Mouse (Mus musculus) midbrain, embryonic 14.5 days (tissue): ENCODE data around the gene Tom1l1. TPM values are rescaled to one million over a fixed set of nuclear protein-coding genes. Genes with fewer than 3 reads are reported as not detected.

ENCODE experiments used
- ATAC-seq: fragments of 200-750 bp; cut with Nextera tagmentation; 2 replicates; pipeline ENCODE4 v1.8.0; 2017; ENCODE audit warnings: moderate number of reproducible peaks, moderate library complexity; ENCODE audit not compliant: low FRiP score, low TSS enrichment
- DNase-seq: peaks from one replicate; pipeline ENCODE4 v3.0.0-alpha.2; 2015
- H3K27ac ChIP-seq: fragments of 300-500 bp; sonication (generic); replicated peaks from 2 replicates; pipeline ENCODE4 v1.5.1; 2014; ENCODE audit warnings: mild to moderate bottlenecking, low read depth, low read length, moderate library complexity
- H3K27me3 ChIP-seq: fragments of 300-500 bp; sonication (generic); 2 replicates; pipeline ENCODE4 v1.6.1; 2014; ENCODE audit warnings: low read length, control low read depth, mixed read lengths; ENCODE audit not compliant: control insufficient read depth, insufficient read depth
- H3K36me3 ChIP-seq: fragments of 300-500 bp; sonication (generic); 2 replicates; pipeline ENCODE4 v1.6.1; 2014; ENCODE audit warnings: low read length, control low read depth; ENCODE audit not compliant: control insufficient read depth, insufficient read depth
- H3K4me1 ChIP-seq: fragments of 300-500 bp; sonication (generic); 2 replicates; pipeline ENCODE4 v1.6.1; 2014; ENCODE audit warnings: mild to moderate bottlenecking, antibody characterized with exemption, low read length, control low read depth; ENCODE audit not compliant: control insufficient read depth, insufficient read depth
- H3K4me2 ChIP-seq: fragments of 300-500 bp; sonication (generic); 2 replicates; pipeline ENCODE4 v1.6.1; 2014; ENCODE audit warnings: mild to moderate bottlenecking, low read length, moderate library complexity
- H3K4me3 ChIP-seq: fragments of 300-500 bp; sonication (generic); replicated peaks from 2 replicates; pipeline ENCODE4 v1.5.1; 2014; ENCODE audit warnings: low read depth, low read length
- H3K9ac ChIP-seq: fragments of 300-500 bp; sonication (generic); replicated peaks from 2 replicates; pipeline ENCODE4 v1.6.1; 2014; ENCODE audit warnings: mild to moderate bottlenecking, low read length, moderate library complexity
- H3K9me3 ChIP-seq: fragments of 300-500 bp; sonication (generic); 2 replicates; pipeline ENCODE4 v1.6.1; 2016; ENCODE audit warnings: low read length, control low read depth, mixed read lengths; ENCODE audit not compliant: control insufficient read depth
- WGBS: fragments of 180-500 bp; shearing (Covaris S2); extraction: QIAGEN DNeasy Blood & Tissue Kit; methylation state at CpG from one replicate; pipeline ENCODE4 v1.1.7; 2014; 5-methylcytosine and 5-hydroxymethylcytosine counted together
- polyA plus RNA-seq: library from polyadenylated mRNA; unstranded; fragments of >200 nt; fragmentation: Nextera tagmentation; extraction: Ambion mirVana; gene quantifications from 2 replicates; pipeline ENCODE4 v1.2.1, GENCODE M21; 2014

Tom1l1 gene
- polyA plus RNA-seq, 1 experiment from 2014 or later = 16.9 TPM

- no peak overlapping the region for H3K9ac ChIP-seq
- no peak overlapping the region for H3K4me3 ChIP-seq
- H3K27ac ChIP-seq = no peak overlapping the region
- no peaks in the 10 kb centered on the region for H3K9me3 ChIP-seq
- H3K4me2 ChIP-seq = no peak overlapping the region
- H3K36me3 ChIP-seq = no peaks in the 10 kb centered on the region
- no peaks in the 10 kb centered on the region for H3K4me1 ChIP-seq
- H3K27me3 ChIP-seq = no peaks in the 10 kb centered on the region
- WGBS = 84% methylated on average over 5 of the region's 5 CpGs
- DNase-seq (no peak), ATAC-seq (no peak)
Measured at GRCm38 (mm10) chr11:90678582-90678981, 9.6 kb downstream of the Tom1l1 start.

DNA sequence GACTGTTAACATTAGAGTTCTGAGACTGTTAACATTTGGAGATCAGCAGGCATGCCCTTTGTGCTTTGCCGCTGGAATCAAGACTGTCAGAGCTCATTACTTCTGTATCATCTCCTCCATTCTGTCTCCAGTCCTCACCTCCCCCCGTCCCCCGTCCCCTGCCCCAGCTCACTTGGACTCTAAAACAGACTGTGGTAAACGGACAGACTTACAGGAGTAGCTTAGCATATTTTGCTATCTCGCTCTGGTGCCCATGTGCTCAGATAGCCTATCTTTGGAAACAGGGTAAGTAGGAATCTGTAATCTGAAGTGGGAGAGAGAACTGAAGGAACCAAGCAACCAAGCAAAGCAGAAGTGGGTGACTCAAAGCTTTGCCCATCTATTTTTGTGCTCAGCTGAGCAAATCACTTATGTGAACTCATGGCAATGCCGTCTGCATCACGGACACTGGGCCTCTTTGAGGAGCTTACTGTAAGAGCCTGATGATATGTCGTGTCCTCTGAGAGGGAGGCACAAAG, 10.3 kb downstream of the Tom1l1 start:
- Histone ChIP-seq H3K4me3 (no peak overlapping the region), H3K9me3 (no peaks in the 10 kb centered on the region), H3K27me3 (no peaks in the 10 kb centered on the region), H3K4me1 (no peaks in the 10 kb centered on the region), H3K9ac (no peak overlapping the region), H3K36me3 (no peaks in the 10 kb centered on the region), H3K27ac (no peak overlapping the region), H3K4me2 (no peak overlapping the region)
- ATAC-seq = no peak
- WGBS = 82% methylated on average over 8 of the region's 8 CpGs
- DNase-seq = no peak

GRCm38 (mm10) chr11:90677027-90677426, 11.1 kb downstream of the Tom1l1 start:
- no peak for ATAC-seq
- no peak overlapping the region for H3K9ac ChIP-seq
- WGBS = 93% methylated on average over 7 of the region's 7 CpGs
- DNase-seq = no peak
- H3K4me1 ChIP-seq = no peaks in the 10 kb centered on the region
- no peaks in the 10 kb centered on the region for H3K36me3 ChIP-seq
- no peaks in the 10 kb centered on the region for H3K9me3 ChIP-seq
- H3K27me3 ChIP-seq = no peaks in the 10 kb centered on the region
- H3K27ac ChIP-seq = no peak overlapping the region
- H3K4me3 ChIP-seq = no peak overlapping the region
- H3K4me2 ChIP-seq = no peak overlapping the region

DNA sequence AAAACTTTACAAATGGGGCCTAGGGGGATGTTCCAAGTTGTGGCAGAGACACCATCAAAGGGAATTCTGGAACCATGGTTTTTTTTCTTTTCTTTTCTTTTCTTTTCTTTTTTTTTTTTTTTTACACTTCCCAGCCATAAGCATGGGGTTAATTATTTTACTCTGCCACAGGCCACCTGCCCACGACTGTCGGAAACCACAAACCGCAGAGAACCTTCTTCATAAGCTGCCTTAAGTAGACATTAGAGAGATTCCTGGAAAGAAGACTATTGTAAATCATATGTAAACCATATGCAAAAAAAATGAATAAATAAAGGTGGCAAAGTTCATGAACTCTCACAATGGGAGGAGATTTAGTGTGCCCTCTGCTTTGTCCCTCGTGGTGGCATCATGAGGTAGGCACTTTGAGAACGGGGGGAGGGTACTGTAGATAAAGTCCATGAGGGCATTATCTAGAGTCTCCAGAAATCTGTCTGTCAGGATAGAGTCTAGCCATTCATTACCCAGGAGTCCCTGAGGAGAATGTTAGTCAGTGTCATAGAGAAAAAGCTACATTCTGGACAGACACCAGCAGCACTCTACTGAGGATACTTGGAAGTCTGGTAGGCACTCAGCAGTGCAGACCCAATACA, 12.6 kb downstream of the Tom1l1 start:
- ATAC-seq = no peak
- Histone ChIP-seq H3K36me3 (no peaks in the 10 kb centered on the region), H3K27me3 (no peaks in the 10 kb centered on the region), H3K27ac (no peak overlapping the region), H3K4me1 (no peaks in the 10 kb centered on the region), H3K9me3 (no peaks in the 10 kb centered on the region), H3K4me3 (no peak overlapping the region), H3K4me2 (no peak overlapping the region), H3K9ac (no peak overlapping the region)
- WGBS = 85% methylated on average over 5 of the region's 5 CpGs
- DNase-seq = no peak

DNA sequence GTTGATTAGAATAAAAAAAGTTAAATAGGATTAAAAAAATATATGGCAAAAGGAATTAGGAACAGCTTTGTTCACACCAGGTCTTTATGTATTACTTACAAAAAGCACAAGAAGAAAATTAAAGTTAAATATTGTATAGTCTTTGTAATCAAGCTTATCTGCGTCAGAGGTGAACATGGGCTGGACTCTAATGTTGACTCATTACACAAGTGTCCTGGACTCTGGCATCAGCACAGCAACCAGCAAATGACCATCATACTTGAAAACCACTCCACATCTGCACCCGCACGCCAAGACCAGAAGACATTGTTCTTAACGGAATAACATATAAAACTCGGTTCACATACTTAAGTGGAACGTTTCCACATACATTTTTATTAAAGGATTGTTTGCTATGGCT, 20.8 kb downstream of the Tom1l1 start:
- Histone ChIP-seq H3K27me3 (no peaks in the 10 kb centered on the region), H3K36me3 (no peaks in the 10 kb centered on the region), H3K4me2 (no peak overlapping the region), H3K9ac (no peak overlapping the region), H3K27ac (no peak overlapping the region), H3K4me1 (peaks cover 17% of the 10 kb centered on the region), H3K9me3 (no peaks in the 10 kb centered on the region), H3K4me3 (no peak overlapping the region)
- ATAC-seq = no peak
- 96% methylated on average over 6 of the region's 6 CpGs for WGBS
- no peak for DNase-seq

DNA sequence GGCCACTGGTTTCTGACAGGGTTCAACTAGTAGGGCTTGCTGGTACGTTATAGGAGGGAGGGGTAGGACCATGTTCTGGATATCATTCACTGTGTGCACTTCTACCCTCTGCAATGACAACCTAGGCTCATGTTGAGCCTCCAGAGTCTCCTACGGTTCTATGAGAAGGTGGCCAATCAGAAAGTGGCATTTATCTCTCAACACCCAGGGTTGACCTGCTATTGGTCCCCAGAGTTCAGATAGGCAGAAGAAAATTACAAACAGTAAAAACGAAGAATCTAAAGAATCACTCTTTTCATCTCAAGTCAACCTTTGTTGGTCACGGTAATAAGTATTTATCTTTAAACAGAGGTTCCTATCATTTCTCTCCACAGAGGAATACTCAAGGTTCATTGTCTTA, 21.2 kb downstream of the Tom1l1 start:
- no peaks in the 10 kb centered on the region for H3K36me3 ChIP-seq
- no peak overlapping the region for H3K4me2 ChIP-seq
- peaks cover 17% of the 10 kb centered on the region for H3K4me1 ChIP-seq
- H3K9ac ChIP-seq = no peak overlapping the region
- no peak overlapping the region for H3K4me3 ChIP-seq
- no peak for ATAC-seq
- WGBS = 91% methylated on average over 4 of the region's 4 CpGs
- H3K27ac ChIP-seq = no peak overlapping the region
- DNase-seq = no peak
- no peaks in the 10 kb centered on the region for H3K9me3 ChIP-seq
- no peaks in the 10 kb centered on the region for H3K27me3 ChIP-seq

- H3K4me1 ChIP-seq = peaks cover 17% of the 10 kb centered on the region
- no peak overlapping the region for H3K4me2 ChIP-seq
- no peak for DNase-seq
- ATAC-seq = no peak
- no peak overlapping the region for H3K4me3 ChIP-seq
- H3K9ac ChIP-seq = no peak overlapping the region
- 85% methylated on average over 3 of the region's 3 CpGs for WGBS
- no peaks in the 10 kb centered on the region for H3K27me3 ChIP-seq
- no peak overlapping the region for H3K27ac ChIP-seq
- no peaks in the 10 kb centered on the region for H3K36me3 ChIP-seq
- no peaks in the 10 kb centered on the region for H3K9me3 ChIP-seq
Measured at GRCm38 (mm10) chr11:90666144-90666757, 21.9 kb downstream of the Tom1l1 start.

DNA sequence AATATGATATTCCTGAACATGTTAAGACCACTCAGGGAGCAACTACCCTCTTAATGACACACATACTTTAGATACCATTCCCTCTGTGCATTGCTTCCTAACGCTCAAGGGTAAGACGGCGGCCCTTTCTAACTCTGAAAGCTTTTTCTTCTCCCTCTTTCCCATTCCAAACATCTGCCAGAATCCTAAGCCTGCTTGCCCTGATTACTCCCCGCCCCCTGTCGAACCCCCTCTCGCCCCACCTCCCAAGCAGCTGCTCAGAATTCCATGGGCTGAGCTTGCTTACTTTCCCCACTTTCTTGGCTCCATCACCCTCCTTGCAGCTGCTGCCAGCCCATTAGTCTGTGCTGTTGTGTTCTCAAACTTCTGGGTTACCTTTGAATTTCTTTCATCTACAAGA, 23.0 kb downstream of the Tom1l1 start:
- DNase-seq = peak; percentile 35
- Histone ChIP-seq H3K9me3 (no peaks in the 10 kb centered on the region), H3K4me3 (no peak overlapping the region), H3K27ac (peak overlapping the region; percentile 42; the same call in 1 of the 2 replicates), H3K27me3 (no peaks in the 10 kb centered on the region), H3K4me2 (no peak overlapping the region), H3K4me1 (peaks cover 17% of the 10 kb centered on the region), H3K9ac (no peak overlapping the region), H3K36me3 (no peaks in the 10 kb centered on the region)
- 8% methylated on average over 6 of the region's 6 CpGs for WGBS
- ATAC-seq = no peak
